Comparison of ENCODE assay signal across 12 mouse cellular contexts in the genomic region with DNA sequence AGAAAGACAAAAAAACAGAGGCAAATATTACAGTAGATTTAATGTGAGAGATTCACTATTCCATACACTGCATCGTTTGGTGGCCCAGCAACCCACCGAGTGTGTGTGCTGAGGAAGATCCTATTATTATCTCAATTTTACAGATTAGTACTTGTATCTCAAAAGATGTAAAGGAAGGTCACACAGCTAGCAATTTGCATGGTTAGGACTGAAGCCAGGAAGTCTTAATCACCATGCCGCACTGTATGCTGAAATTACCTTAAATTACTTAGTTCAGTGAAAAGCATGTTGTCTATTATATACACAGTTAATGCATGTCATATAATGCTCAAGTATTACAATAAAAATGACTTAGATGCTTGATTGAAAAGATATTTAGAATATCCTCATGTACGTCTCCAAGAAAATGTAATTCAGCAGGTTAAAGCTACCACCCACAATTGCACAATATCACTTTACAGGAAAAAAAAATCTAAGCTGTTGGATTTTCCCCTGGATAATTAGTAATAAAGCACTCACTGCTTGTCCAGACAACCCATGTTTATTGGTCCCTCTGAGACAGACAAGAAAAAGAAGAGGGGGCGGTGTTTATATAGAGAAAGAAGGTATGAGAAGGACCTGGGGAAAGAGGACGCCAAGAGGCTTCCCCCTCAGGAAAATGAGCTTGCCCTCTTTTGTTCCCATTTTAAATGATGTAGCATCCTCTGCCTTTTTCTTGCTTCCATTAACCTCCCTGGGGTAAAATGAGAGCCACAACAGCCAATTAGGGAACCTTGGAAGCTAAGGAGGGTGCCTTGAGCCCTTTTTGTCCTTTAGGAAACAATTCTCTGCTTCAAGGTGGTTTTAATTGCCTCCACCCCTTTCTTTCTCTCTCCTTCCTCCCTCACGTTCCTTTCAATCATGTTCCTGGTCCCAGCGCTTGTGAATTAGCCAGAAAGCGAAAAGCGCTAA.
DNase-seq lines count a peak whose midpoint lies in the region; ATAC-seq and TF ChIP-seq lines count a peak whose summit lies in the region.
"Had no signal": no experiment of that assay in that cellular context is flagged by ENCODE, and none has a peak within 500 bp of the region (broad histone marks: within the 10 kb centered on the region; RNA-seq: fewer than 3 reads in every experiment).

No protein-coding gene starts in this region.

- no peak overlapping the region for H3K4me3 ChIP-seq in forebrain, embryonic 11.5 days (ENCODE audit: low read depth, low read length)
- H3K4me3 ChIP-seq in forebrain, embryonic 10.5 days: no peak overlapping the region
- no peak overlapping the region for H3K4me3 ChIP-seq in forebrain, embryonic 13.5 days
- H3K4me3 ChIP-seq in limb, embryonic 10.5 days: no peak overlapping the region
- no peak overlapping the region for H3K4me3 ChIP-seq in midbrain, postnatal 0 days (ENCODE audit: low read depth, low read length)

- H3K27me3 ChIP-seq in forebrain, embryonic 11.5 days (ENCODE audit: control insufficient read depth, insufficient read depth, low read length): no peaks in the 10 kb centered on the region
- H3K27me3 ChIP-seq in forebrain, embryonic 10.5 days (ENCODE audit: poor library complexity, severe bottlenecking): no peaks in the 10 kb centered on the region
- H3K27me3 ChIP-seq in forebrain, embryonic 13.5 days: no peaks in the 10 kb centered on the region
- no peaks in the 10 kb centered on the region for H3K27me3 ChIP-seq in limb, embryonic 10.5 days (ENCODE audit: low read depth, poor library complexity, severe bottlenecking)
- no peaks in the 10 kb centered on the region for H3K27me3 ChIP-seq in midbrain, postnatal 0 days (ENCODE audit: insufficient read depth, low read length)

- H3K36me3 ChIP-seq in forebrain, embryonic 11.5 days (ENCODE audit: control insufficient read depth, insufficient read depth, low read length): no peaks in the 10 kb centered on the region
- no peaks in the 10 kb centered on the region for H3K36me3 ChIP-seq in forebrain, embryonic 10.5 days (replicated peaks)
- H3K36me3 ChIP-seq in forebrain, embryonic 13.5 days (ENCODE audit: poor library complexity, severe bottlenecking): no peaks in the 10 kb centered on the region
- H3K36me3 ChIP-seq in limb, embryonic 10.5 days: no peaks in the 10 kb centered on the region
- H3K36me3 ChIP-seq in midbrain, postnatal 0 days (ENCODE audit: insufficient read depth, low read length): no peaks in the 10 kb centered on the region

- H3K9me3 ChIP-seq in forebrain, embryonic 11.5 days (ENCODE audit: control insufficient read depth, low read length): no peaks in the 10 kb centered on the region
- no peaks in the 10 kb centered on the region for H3K9me3 ChIP-seq in forebrain, embryonic 10.5 days
- H3K9me3 ChIP-seq in forebrain, embryonic 13.5 days (replicated peaks): no peaks in the 10 kb centered on the region
- H3K9me3 ChIP-seq in limb, embryonic 10.5 days (replicated peaks): no peaks in the 10 kb centered on the region
- H3K9me3 ChIP-seq in midbrain, postnatal 0 days (ENCODE audit: low read length): no peaks in the 10 kb centered on the region

- H3K9ac ChIP-seq in forebrain, embryonic 11.5 days (ENCODE audit: low read length): no peak overlapping the region
- no peak overlapping the region for H3K9ac ChIP-seq in forebrain, embryonic 13.5 days
- no peak overlapping the region for H3K9ac ChIP-seq in midbrain, postnatal 0 days (replicated peaks; ENCODE audit: low read length, poor library complexity, severe bottlenecking)

- peaks cover 7% of the 10 kb centered on the region for H3K4me1 ChIP-seq in forebrain, embryonic 11.5 days (replicated peaks; ENCODE audit: control insufficient read depth, insufficient read depth, low read length)
- H3K4me1 ChIP-seq in forebrain, embryonic 10.5 days: peaks cover 39% of the 10 kb centered on the region
- H3K4me1 ChIP-seq in forebrain, embryonic 13.5 days: peaks cover 31% of the 10 kb centered on the region
- H3K4me1 ChIP-seq in limb, embryonic 10.5 days: peaks cover 35% of the 10 kb centered on the region
- peaks cover 5% of the 10 kb centered on the region; the same call in 1 of the 2 replicates for H3K4me1 ChIP-seq in midbrain, postnatal 0 days (ENCODE audit: insufficient read depth, low read length)

- TF ChIP-seq CTCF in midbrain, postnatal 0 days (IDR thresholded peaks at IDR 0.05): no peak

- peak; percentile 50 for DNase-seq in forebrain, embryonic 11.5 days (ENCODE audit: low spot score)
- DNase-seq in forebrain, embryonic 10.5 days (ENCODE audit: extremely low spot score, low spot score): no peak
- DNase-seq in limb, embryonic 10.5 days (ENCODE audit: low spot score): no peak
- no peak for DNase-seq in midbrain, postnatal 0 days (ENCODE audit: low spot score)
- DNase-seq in kidney, adult 11 months: no peak
- no peak for DNase-seq in thymus, postnatal 36 days
- DNase-seq: adrenal gland, adult 8-10 months; cerebellum, postnatal 14 days had no signal

- peak; percentile 84 for ATAC-seq in forebrain, embryonic 11.5 days (replicated peaks; ENCODE audit: low FRiP score)
- peak; percentile 73 for ATAC-seq in forebrain, embryonic 13.5 days
- no peak for ATAC-seq in midbrain, postnatal 0 days (ENCODE audit: low FRiP score)
- ATAC-seq in erythroblast, adult 5-6 weeks (replicated peaks; ENCODE audit: low FRiP score, poor library complexity, severe bottlenecking): no peak
- ATAC-seq: intestine, postnatal 0 days had no signal

- H3K4me2 ChIP-seq in forebrain, embryonic 11.5 days (ENCODE audit: low read depth, low read length, severe bottlenecking): no peak overlapping the region
- peak overlapping the region; percentile 15; the same call in 1 of the 2 replicates for H3K4me2 ChIP-seq in forebrain, embryonic 13.5 days
- H3K4me2 ChIP-seq in midbrain, postnatal 0 days (ENCODE audit: low read depth, low read length, poor library complexity, severe bottlenecking): peak overlapping the region; percentile 26

- WGBS in forebrain, embryonic 11.5 days: 30% methylated on average over 10 of the region's 10 CpGs
- 31% methylated on average over 10 of the region's 10 CpGs for WGBS in forebrain, embryonic 10.5 days
- WGBS in forebrain, embryonic 13.5 days: 12% methylated on average over 10 of the region's 10 CpGs
- WGBS in limb, embryonic 10.5 days: 60% methylated on average over 10 of the region's 10 CpGs
- WGBS in midbrain, postnatal 0 days: 40% methylated on average over 10 of the region's 10 CpGs

- H3K27ac ChIP-seq in forebrain, embryonic 11.5 days (ENCODE audit: low read depth, low read length): no peak overlapping the region
- no peak overlapping the region for H3K27ac ChIP-seq in forebrain, embryonic 10.5 days
- peak overlapping the region; percentile 37 for H3K27ac ChIP-seq in forebrain, embryonic 13.5 days
- peak overlapping the region; percentile 78 for H3K27ac ChIP-seq in limb, embryonic 10.5 days
- H3K27ac ChIP-seq in midbrain, postnatal 0 days (ENCODE audit: low read depth, low read length): no peak overlapping the region
- H3K27ac ChIP-seq: macrophage had no signal

Comparison
In these comparisons a context has a peak if more than half of its experiments do, and no peak if none do; other contexts are left out.
1. H3K27ac ChIP-seq: peak in forebrain, embryonic 13.5 days (single experiment) and limb, embryonic 10.5 days (single experiment); none in forebrain, embryonic 11.5 days (single experiment), forebrain, embryonic 10.5 days (single experiment) and midbrain, postnatal 0 days (single experiment).
2. ATAC-seq: peak in forebrain, embryonic 11.5 days (single experiment) and forebrain, embryonic 13.5 days (single experiment); none in midbrain, postnatal 0 days (single experiment) and erythroblast, adult 5-6 weeks (single experiment).